In the genomic region with DNA sequence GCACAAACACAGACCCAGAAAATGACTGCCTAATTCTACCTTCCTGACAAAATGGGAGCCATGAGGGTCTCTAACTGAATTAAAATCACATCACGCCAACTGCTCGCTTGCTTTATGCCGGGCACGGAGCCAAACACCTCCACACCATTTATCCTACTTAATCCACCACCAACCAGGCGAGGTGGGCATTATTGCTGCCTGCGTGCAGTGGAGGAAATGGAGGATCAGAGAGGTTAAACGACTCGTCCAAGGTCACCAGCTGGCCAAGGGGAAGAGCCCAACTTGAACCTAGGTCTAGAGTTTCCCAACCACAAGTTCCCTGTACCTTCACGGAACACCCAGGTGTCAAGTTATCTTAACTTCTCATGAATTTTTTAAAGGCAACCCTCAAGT, we compare ENCODE assay signal across 8 mouse cellular contexts. TPM values are rescaled to one million over a fixed set of nuclear protein-coding genes. Genes with fewer than 3 reads are reported as not detected.
A peak's percentile ranks its signal among the peaks of the same experiment; 100 is the strongest.
DNase-seq lines count a peak whose midpoint lies in the region; ATAC-seq and TF ChIP-seq lines count a peak whose summit lies in the region.

No protein-coding gene starts in this region.

- H3K4me2 ChIP-seq in forebrain, embryonic 11.5 days (ENCODE audit: low read depth, low read length, severe bottlenecking) = peak overlapping the region; percentile 97
- H3K4me2 ChIP-seq in midbrain, embryonic 13.5 days (replicated peaks) = peak overlapping the region; percentile 92

- H3K9ac ChIP-seq in ES-E14 (ENCODE audit: insufficient read depth, low read depth, low read length, poor library complexity, severe bottlenecking) = peak overlapping the region; percentile 88
- peak overlapping the region; percentile 60 for H3K9ac ChIP-seq in forebrain, embryonic 11.5 days (ENCODE audit: low read length)
- H3K9ac ChIP-seq in midbrain, embryonic 13.5 days (replicated peaks) = peak overlapping the region; percentile 68; the same call in 1 of the 2 replicates

- DNase-seq in heart, embryonic 10.5 days (ENCODE audit: low spot score) = no peak
- no peak for DNase-seq in heart, postnatal 14 days
- DNase-seq in ES-E14 (ENCODE audit: low read depth, low spot score) = no peak
- DNase-seq in forebrain, embryonic 11.5 days (ENCODE audit: low spot score) = no peak
- DNase-seq in kidney, postnatal 4 days = peak; percentile 46 to 57
- no peak for DNase-seq in gastrocnemius, postnatal 25 days

- peaks cover 30% of the 10 kb centered on the region for H3K4me1 ChIP-seq in heart, embryonic 10.5 days
- peaks cover 3 to 27% of the 10 kb centered on the region in 2 experiments; a peak in 3 of 4 replicates for H3K4me1 ChIP-seq in ES-E14 (ENCODE audit: control insufficient read depth in 2 of 2, insufficient read depth in 2 of 2, low read length in 2 of 2, poor library complexity in 1 of 2)
- peaks cover 13% of the 10 kb centered on the region; the same call in 1 of the 2 replicates for H3K4me1 ChIP-seq in forebrain, embryonic 11.5 days (replicated peaks; ENCODE audit: control insufficient read depth, insufficient read depth, low read length)
- peaks cover 30% of the 10 kb centered on the region for H3K4me1 ChIP-seq in midbrain, embryonic 13.5 days (replicated peaks)

- in situ Hi-C loops in ES-E14 (cut with MboI; ENCODE audit: low sequenced_read_pairs in 2 of 2, unreplicated experiment in 2 of 2) = no loop called here

- intact Hi-C loops in heart, postnatal 14 days (cut with DNase I) = no loop called here

- no peaks in the 10 kb centered on the region for H3K36me3 ChIP-seq in heart, embryonic 10.5 days
- H3K36me3 ChIP-seq in ES-E14 (ENCODE audit: control insufficient read depth, insufficient read depth, low read length, poor library complexity, severe bottlenecking) = peaks cover 4% of the 10 kb centered on the region; the same call in 1 of the 2 replicates
- no peaks in the 10 kb centered on the region for H3K36me3 ChIP-seq in forebrain, embryonic 11.5 days (ENCODE audit: control insufficient read depth, insufficient read depth, low read length)
- no peaks in the 10 kb centered on the region for H3K36me3 ChIP-seq in midbrain, embryonic 13.5 days

- 4% methylated on average over 9 of the region's 9 CpGs for WGBS in heart, embryonic 10.5 days
- WGBS in forebrain, embryonic 11.5 days = 6% methylated on average over 9 of the region's 9 CpGs
- WGBS in midbrain, embryonic 13.5 days = 3% methylated on average over 9 of the region's 9 CpGs

- H3K27ac ChIP-seq in heart, embryonic 10.5 days = no peak overlapping the region
- no peak overlapping the region for H3K27ac ChIP-seq in ES-E14 (ENCODE audit: insufficient read depth, low read depth, low read length, poor library complexity, severe bottlenecking)
- H3K27ac ChIP-seq in forebrain, embryonic 11.5 days (ENCODE audit: low read depth, low read length) = no peak overlapping the region
- H3K27ac ChIP-seq in midbrain, embryonic 13.5 days = no peak overlapping the region

- peak overlapping the region; percentile 89 for H3K4me3 ChIP-seq in heart, embryonic 10.5 days
- H3K4me3 ChIP-seq in ES-E14 (ENCODE audit: insufficient read depth in 1 of 2, low read depth in 1 of 2, low read length in 2 of 2, poor library complexity in 1 of 2, severe bottlenecking in 1 of 2) = peak overlapping the region; percentile 77 to 94
- H3K4me3 ChIP-seq in forebrain, embryonic 11.5 days (ENCODE audit: low read depth, low read length) = peak overlapping the region; percentile 70
- peak overlapping the region; percentile 69 for H3K4me3 ChIP-seq in midbrain, embryonic 13.5 days (replicated peaks)

- H3K27me3 ChIP-seq in heart, embryonic 10.5 days (ENCODE audit: insufficient read depth, poor library complexity, severe bottlenecking) = peaks cover 56% of the 10 kb centered on the region
- H3K27me3 ChIP-seq in forebrain, embryonic 11.5 days (ENCODE audit: control insufficient read depth, insufficient read depth, low read length) = peaks cover 31% of the 10 kb centered on the region
- peaks cover 54% of the 10 kb centered on the region for H3K27me3 ChIP-seq in midbrain, embryonic 13.5 days

- ATAC-seq in forebrain, embryonic 11.5 days (replicated peaks; ENCODE audit: low FRiP score) = no peak
- no peak for ATAC-seq in midbrain, embryonic 13.5 days
- no peak for ATAC-seq in CD4-positive, CD25-positive, alpha-beta regulatory T cell, adult 4 months

- H3K9me3 ChIP-seq in heart, embryonic 10.5 days = no peaks in the 10 kb centered on the region
- no peaks in the 10 kb centered on the region for H3K9me3 ChIP-seq in ES-E14 (ENCODE audit: control insufficient read depth, insufficient read depth, low read depth, low read length)
- H3K9me3 ChIP-seq in forebrain, embryonic 11.5 days (ENCODE audit: control insufficient read depth, low read length) = no peaks in the 10 kb centered on the region
- no peaks in the 10 kb centered on the region for H3K9me3 ChIP-seq in midbrain, embryonic 13.5 days

TF ChIP-seq in ES-E14, 5 proteins besides CTCF, POLR2A, EP300 and RAD21:
- 0 out of 2 replicates have a peak, but pooled peaks have one; percentile 20 for TF ChIP-seq ZC3H11A (IDR thresholded peaks at IDR 0.05; ENCODE audit: borderline replicate concordance, low read depth, low read length)
- TF ChIP-seq CHD2 (IDR thresholded peaks at IDR 0.05; ENCODE audit: low read depth, low read length) = no peak

RNA-seq across cellular contexts. Expression of a gene that starts 2.3 kb away (rescaled TPM):
- 0.90 and 1.7 TPM in 2 replicates for polyA plus RNA-seq in heart, embryonic 10.5 days (2016; fragmentation: Nextera tagmentation; extraction: Ambion mirVana)
- total RNA-seq in heart, postnatal 14 days (2021) = 10 to 100 TPM; 34.3 to 34.8 TPM
- 13.6 and 24.5 TPM in 2 replicates for total RNA-seq in ES-E14 (2012; rRNA removed)
- polyA plus RNA-seq in forebrain, embryonic 11.5 days (2014; fragmentation: Nextera tagmentation; extraction: Ambion mirVana) = 0.81 TPM in 2 replicates
- polyA plus RNA-seq in midbrain, embryonic 13.5 days (2015; fragmentation: Nextera tagmentation; extraction: Ambion mirVana) = 1.5 and 1.6 TPM in 2 replicates
- 1 to 10 TPM; 2.4 to 3.3 TPM for polyA plus RNA-seq in CD4-positive, CD25-positive, alpha-beta regulatory T cell, adult 4 months (2017; shearing (Covaris generic))
- 10 to 100 TPM; 40.4 to 46.3 TPM for total RNA-seq in gastrocnemius, postnatal 25 days (2021)

Comparison
In these comparisons a context has a peak if more than half of its experiments do, and no peak if none do; other contexts are left out.
1. DNase-seq: peak in kidney, postnatal 4 days (2 of 2); none in heart, embryonic 10.5 days (single experiment), heart, postnatal 14 days (0 of 2), ES-E14 (single experiment), forebrain, embryonic 11.5 days (single experiment) and gastrocnemius, postnatal 25 days (single experiment).
2. Peak in every context shown above with its lines, with median percentiles within 50 percentile points of each other: H3K4me3 ChIP-seq and H3K9ac ChIP-seq.